Mouse (Mus musculus) limb, embryonic 14.5 days (tissue): ENCODE measurements around the gene Fbln1. TPM values are rescaled to one million over a fixed set of nuclear protein-coding genes. Genes with fewer than 3 reads are reported as not detected.

ENCODE experiments used
- ATAC-seq: fragments of 200-750 bp; cut with Nextera tagmentation; 2 replicates; pipeline ENCODE4 v1.8.0; 2017; ENCODE audit warnings: low read depth, moderate number of reproducible peaks, moderate TSS enrichment; ENCODE audit not compliant: low FRiP score
- DNase-seq: peaks from one replicate; pipeline ENCODE4 v3.0.0-alpha.2; 2015; ENCODE audit warnings: low spot score
- H3K27ac ChIP-seq: fragments of 300-500 bp; sonication (generic); replicated peaks from 2 replicates; pipeline ENCODE4 v1.5.1; 2014; ENCODE audit warnings: low read depth, mild to moderate bottlenecking, low read length, moderate library complexity, mixed read lengths
- H3K27me3 ChIP-seq: fragments of 300-500 bp; sonication (generic); 2 replicates; pipeline ENCODE4 v1.6.1; 2014; ENCODE audit warnings: low read length, mixed read lengths; ENCODE audit not compliant: control insufficient read depth, insufficient read depth
- H3K36me3 ChIP-seq: fragments of 300-500 bp; sonication (generic); 2 replicates; pipeline ENCODE4 v1.6.1; 2014; ENCODE audit warnings: mild to moderate bottlenecking, low read length, moderate library complexity, mixed read lengths; ENCODE audit not compliant: control insufficient read depth, insufficient read depth
- H3K4me1 ChIP-seq: fragments of 300-500 bp; sonication (generic); 2 replicates; pipeline ENCODE4 v1.6.1; 2014; ENCODE audit warnings: antibody characterized with exemption, low read length, mixed read lengths; ENCODE audit not compliant: control insufficient read depth, insufficient read depth
- H3K4me2 ChIP-seq: fragments of 300-500 bp; sonication (generic); replicated peaks from 2 replicates; pipeline ENCODE4 v1.6.1; 2014; ENCODE audit warnings: low read depth, mild to moderate bottlenecking, low read length, moderate library complexity; ENCODE audit not compliant: severe bottlenecking
- H3K4me3 ChIP-seq: fragments of 300-500 bp; sonication (generic); replicated peaks from 2 replicates; pipeline ENCODE4 v1.5.1; 2014; ENCODE audit warnings: low read length
- H3K9ac ChIP-seq: fragments of 300-500 bp; sonication (generic); 2 replicates; pipeline ENCODE4 v1.6.1; 2014; ENCODE audit warnings: mild to moderate bottlenecking, low read depth, low read length, moderate library complexity; ENCODE audit not compliant: severe bottlenecking
- H3K9me3 ChIP-seq: fragments of 300-500 bp; sonication (generic); 2 replicates; pipeline ENCODE4 v1.6.1; 2016; ENCODE audit warnings: low read length; ENCODE audit not compliant: control insufficient read depth
- POLR2A ChIP-seq: fragments of 200-500 bp; IDR thresholded peaks from 2 replicates; pipeline ENCODE4 v1.8.0; 2012; ENCODE audit warnings: inconsistent platforms, mild to moderate bottlenecking, moderate library complexity, borderline replicate concordance; ENCODE audit not compliant: insufficient read depth, insufficient read length; ENCODE audit errors: extremely low read depth
- WGBS: fragments of 180-500 bp; shearing (Covaris S2); extraction: QIAGEN DNeasy Blood & Tissue Kit; methylation state at CpG from one replicate; pipeline ENCODE4 v1.1.7; 2014; 5-methylcytosine and 5-hydroxymethylcytosine counted together
- polyA plus RNA-seq, 2 experiments: library from polyadenylated mRNA; depleted of rRNA in 1 of 2; stranded (reverse) in 1 of 2; unstranded in 1 of 2; fragments of >200 nt; fragmentation: Nextera tagmentation in 1 of 2; extraction: Ambion mirVana in 1 of 2; gene quantifications; 2 replicates each; pipeline versions ENCODE4 v1.2.1 to v1.2.3; 2012 to 2014

Fbln1 gene
- polyA plus RNA-seq, 2 experiments = 255 to 265 TPM

DNA sequence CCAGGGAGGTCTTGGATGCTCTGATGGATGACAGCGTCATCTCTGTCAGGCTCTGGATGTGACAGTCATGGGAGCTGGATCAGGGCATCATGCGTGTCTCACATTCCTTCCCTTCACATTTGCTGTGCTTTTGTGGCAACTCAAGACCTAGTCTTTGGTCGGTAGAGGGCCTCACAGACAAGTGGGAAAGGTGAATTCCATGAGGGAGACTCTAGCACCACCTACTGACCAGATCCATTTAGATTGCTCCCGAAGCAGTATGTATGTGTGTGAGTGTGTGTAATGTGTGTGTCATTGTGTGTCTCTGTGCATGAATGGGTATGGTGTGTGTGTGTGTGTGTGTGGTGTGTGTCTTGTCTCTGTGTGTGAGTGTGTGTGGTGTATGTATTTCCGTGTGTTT is 43.5 kb downstream of the Fbln1 start:
- 51% methylated on average over 5 of the region's 5 CpGs for WGBS
- H3K9me3 ChIP-seq = no peaks in the 10 kb centered on the region
- ATAC-seq (peak; percentile 23; the same call in 1 of the 2 replicates), DNase-seq (peak; percentile 84)
- no peak overlapping the region for H3K27ac ChIP-seq
- no peaks in the 10 kb centered on the region for H3K27me3 ChIP-seq
- no peak overlapping the region for H3K9ac ChIP-seq
- H3K36me3 ChIP-seq = peaks cover 85% of the 10 kb centered on the region
- TF ChIP-seq POLR2A = no peak
- H3K4me3 ChIP-seq = no peak overlapping the region
- H3K4me2 ChIP-seq = no peak overlapping the region
- no peaks in the 10 kb centered on the region for H3K4me1 ChIP-seq

DNA sequence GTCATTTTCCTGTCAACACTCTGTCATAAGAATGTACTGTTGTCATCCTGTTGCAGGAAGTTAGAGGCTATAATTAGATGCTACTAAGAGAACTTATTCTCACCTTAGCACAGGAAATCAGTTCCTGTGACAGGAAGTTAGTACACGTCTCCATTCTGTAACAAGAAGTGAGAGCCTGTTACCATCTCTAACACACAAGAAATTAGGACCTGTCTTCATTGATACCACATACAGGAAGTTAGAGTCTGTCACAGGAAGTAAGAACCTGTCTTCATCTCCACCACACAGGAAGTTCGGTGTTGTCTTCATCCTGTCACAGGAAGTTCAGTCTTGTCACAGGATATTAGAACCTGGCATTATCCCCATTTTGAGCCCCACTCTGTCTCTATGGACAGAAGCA is 44.7 kb downstream of the Fbln1 start:
- Histone ChIP-seq H3K9me3 (no peaks in the 10 kb centered on the region), H3K4me3 (no peak overlapping the region), H3K9ac (no peak overlapping the region), H3K4me2 (no peak overlapping the region), H3K4me1 (no peaks in the 10 kb centered on the region), H3K27me3 (no peaks in the 10 kb centered on the region), H3K36me3 (peaks cover 82% of the 10 kb centered on the region), H3K27ac (no peak overlapping the region)
- DNase-seq (no peak), ATAC-seq (no peak)
- no peak for TF ChIP-seq POLR2A
- 85% methylated on average over 2 of the region's 2 CpGs for WGBS

DNA sequence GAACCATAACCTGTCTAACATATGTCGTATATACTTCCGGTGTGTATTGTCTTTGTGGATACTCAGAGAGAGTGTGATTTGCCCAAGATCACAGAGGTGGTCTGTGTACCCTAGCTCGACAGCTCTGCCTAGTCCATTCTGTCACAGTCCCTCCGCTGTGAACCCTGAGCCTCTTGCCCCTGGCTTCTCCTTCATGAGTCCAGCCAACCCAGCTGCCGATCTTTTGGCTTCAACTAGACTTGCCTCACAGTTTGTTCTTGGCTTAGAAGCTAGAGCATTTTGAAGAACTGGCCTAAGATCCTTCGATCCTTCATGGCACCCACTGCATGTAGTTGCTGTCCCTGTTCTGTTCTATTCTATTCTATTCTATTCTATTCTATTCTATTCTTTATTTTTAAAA is 46.7 kb downstream of the Fbln1 start:
- Histone ChIP-seq H3K27me3 (no peaks in the 10 kb centered on the region), H3K9ac (no peak overlapping the region), H3K36me3 (peaks cover 69% of the 10 kb centered on the region), H3K9me3 (no peaks in the 10 kb centered on the region), H3K4me2 (no peak overlapping the region), H3K4me3 (no peak overlapping the region), H3K4me1 (no peaks in the 10 kb centered on the region), H3K27ac (no peak overlapping the region)
- 95% methylated on average over 6 of the region's 6 CpGs for WGBS
- DNase-seq (no peak), ATAC-seq (no peak)
- no peak for TF ChIP-seq POLR2A

DNA sequence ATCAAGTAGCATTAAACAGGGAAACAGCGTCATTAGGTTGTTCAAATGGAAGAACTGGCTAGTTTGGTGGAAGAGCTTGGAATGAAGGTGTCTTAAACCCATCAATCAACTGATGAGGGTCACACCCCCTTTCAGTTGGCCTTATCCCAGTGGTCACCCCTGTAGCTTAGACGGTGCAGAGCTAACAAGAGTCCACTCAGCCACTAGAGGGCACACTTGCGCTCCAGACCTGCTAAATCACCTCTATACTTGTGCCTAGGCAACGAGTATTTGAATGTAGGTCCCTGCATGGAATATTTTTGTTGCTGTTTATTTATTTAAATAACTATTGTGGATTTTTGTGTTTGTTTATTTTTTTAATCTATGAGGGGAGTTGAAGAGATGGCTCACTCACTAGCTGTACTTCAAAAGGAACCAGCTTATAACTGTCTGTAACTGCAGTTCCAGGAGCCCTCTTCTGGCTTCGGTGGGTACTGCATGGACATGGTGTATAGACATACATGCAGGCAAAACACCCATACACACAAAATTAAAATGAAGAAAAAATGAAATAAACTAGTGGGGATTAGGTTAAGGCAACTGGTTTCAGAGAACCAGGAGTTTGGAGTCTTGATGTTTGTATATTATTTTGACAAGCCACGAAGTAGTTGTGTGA is 52.2 kb downstream of the Fbln1 start:
- Histone ChIP-seq H3K36me3 (peaks cover 43% of the 10 kb centered on the region), H3K27ac (no peak overlapping the region), H3K4me3 (no peak overlapping the region), H3K9ac (no peak overlapping the region), H3K4me1 (no peaks in the 10 kb centered on the region), H3K27me3 (no peaks in the 10 kb centered on the region), H3K9me3 (peaks cover 8% of the 10 kb centered on the region), H3K4me2 (no peak overlapping the region)
- WGBS = 72% methylated on average over 6 of the region's 6 CpGs
- ATAC-seq (0 out of 2 replicates have a peak, but pooled peaks have one; percentile 50), DNase-seq (no peak)
- no peak for TF ChIP-seq POLR2A

DNA sequence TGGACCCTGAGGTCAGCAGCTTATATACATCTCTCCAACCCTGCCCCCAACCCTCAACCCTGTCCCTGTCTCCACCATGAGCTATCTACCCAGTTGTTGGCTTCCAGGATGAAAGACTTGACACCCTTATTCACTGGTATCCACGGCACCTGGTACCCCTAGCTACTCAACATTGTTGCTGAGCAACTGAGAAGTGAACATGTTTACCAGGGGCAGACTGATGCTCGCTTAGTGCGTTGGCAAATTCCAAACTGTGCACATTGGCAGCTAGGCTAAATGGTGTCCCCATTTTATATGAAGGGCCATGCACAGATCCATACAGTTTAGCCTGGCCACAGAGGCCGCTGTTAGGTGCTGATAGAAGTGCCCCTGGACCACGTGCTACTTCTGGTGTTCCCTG is 57.1 kb downstream of the Fbln1 start:
- no peak overlapping the region for H3K4me2 ChIP-seq
- no peaks in the 10 kb centered on the region for H3K27me3 ChIP-seq
- no peak for TF ChIP-seq POLR2A
- no peak overlapping the region for H3K4me3 ChIP-seq
- peaks cover 44% of the 10 kb centered on the region for H3K36me3 ChIP-seq
- no peak overlapping the region for H3K9ac ChIP-seq
- no peaks in the 10 kb centered on the region for H3K4me1 ChIP-seq
- no peak for ATAC-seq
- peaks cover 8% of the 10 kb centered on the region for H3K9me3 ChIP-seq
- no peak for DNase-seq
- 89% methylated on average over 5 of the region's 5 CpGs for WGBS
- H3K27ac ChIP-seq = no peak overlapping the region
